Mouse (Mus musculus) hindbrain, embryonic 14.5 days (tissue): ENCODE data around the gene Lrrc1. TPM values are rescaled to one million over a fixed set of nuclear protein-coding genes. Genes with fewer than 3 reads are reported as not detected.

Experiments used
- ATAC-seq: fragments of 200-750 bp; cut with Nextera tagmentation; 2 replicates; pipeline ENCODE4 v1.8.0; 2017; ENCODE audit warnings: moderate number of reproducible peaks, mild to moderate bottlenecking, moderate TSS enrichment, moderate library complexity; ENCODE audit not compliant: low FRiP score
- DNase-seq: peaks from one replicate; pipeline ENCODE4 v3.0.0-alpha.2; 2015; ENCODE audit warnings: low spot score
- H3K27ac ChIP-seq: fragments of 300-500 bp; sonication (generic); 2 replicates; pipeline ENCODE4 v1.5.1; 2014; ENCODE audit warnings: mild to moderate bottlenecking, moderate library complexity
- H3K27me3 ChIP-seq: fragments of 300-500 bp; sonication (generic); 2 replicates; pipeline ENCODE4 v1.6.1; 2014; ENCODE audit warnings: mild to moderate bottlenecking, low read length, mixed read lengths; ENCODE audit not compliant: control insufficient read depth, insufficient read depth
- H3K36me3 ChIP-seq: fragments of 300-500 bp; sonication (generic); replicated peaks from 2 replicates; pipeline ENCODE4 v1.6.1; 2014; ENCODE audit not compliant: control insufficient read depth, insufficient read depth
- H3K4me1 ChIP-seq: fragments of 300-500 bp; sonication (generic); replicated peaks from 2 replicates; pipeline ENCODE4 v1.6.1; 2014; ENCODE audit warnings: antibody characterized with exemption, low read length, mixed read lengths; ENCODE audit not compliant: control insufficient read depth, insufficient read depth
- H3K4me2 ChIP-seq: fragments of 300-500 bp; sonication (generic); replicated peaks from 2 replicates; pipeline ENCODE4 v1.6.1; 2014; ENCODE audit warnings: mild to moderate bottlenecking, moderate library complexity
- H3K4me3 ChIP-seq: fragments of 300-500 bp; sonication (generic); replicated peaks from 2 replicates; pipeline ENCODE4 v1.5.1; 2014; ENCODE audit warnings: mild to moderate bottlenecking, low read length
- H3K9ac ChIP-seq: fragments of 300-500 bp; sonication (generic); 2 replicates; pipeline ENCODE4 v1.6.1; 2014
- H3K9me3 ChIP-seq: fragments of 300-500 bp; sonication (generic); 2 replicates; pipeline ENCODE4 v1.6.1; 2016; ENCODE audit warnings: low read length; ENCODE audit not compliant: control insufficient read depth
- WGBS: fragments of 180-500 bp; shearing (Covaris S2); extraction: QIAGEN DNeasy Blood & Tissue Kit; methylation state at CpG from one replicate; pipeline ENCODE4 v1.1.7; 2014; 5-methylcytosine and 5-hydroxymethylcytosine counted together
- polyA plus RNA-seq: library from polyadenylated mRNA; unstranded; fragments of >200 nt; fragmentation: Nextera tagmentation; extraction: Ambion mirVana; gene quantifications from 2 replicates; pipeline ENCODE4 v1.2.1, GENCODE M21; 2014

The Lrrc1 gene
- polyA plus RNA-seq, 1 experiment from 2014 or later: 6.4 TPM

GRCm38 (mm10) chr9:77535021-77535744, 9.5 kb downstream of the Lrrc1 start:
- Histone ChIP-seq H3K9ac (no peak overlapping the region), H3K9me3 (no peaks in the 10 kb centered on the region), H3K36me3 (no peaks in the 10 kb centered on the region), H3K27me3 (no peaks in the 10 kb centered on the region), H3K4me3 (no peak overlapping the region), H3K4me2 (peak overlapping the region; percentile 8; the same call in 1 of the 2 replicates), H3K4me1 (peaks cover 20% of the 10 kb centered on the region), H3K27ac (no peak overlapping the region)
- DNase-seq: peak; percentile 40
- no peak for ATAC-seq
- WGBS: 26% methylated on average over 17 of the region's 17 CpGs

DNA sequence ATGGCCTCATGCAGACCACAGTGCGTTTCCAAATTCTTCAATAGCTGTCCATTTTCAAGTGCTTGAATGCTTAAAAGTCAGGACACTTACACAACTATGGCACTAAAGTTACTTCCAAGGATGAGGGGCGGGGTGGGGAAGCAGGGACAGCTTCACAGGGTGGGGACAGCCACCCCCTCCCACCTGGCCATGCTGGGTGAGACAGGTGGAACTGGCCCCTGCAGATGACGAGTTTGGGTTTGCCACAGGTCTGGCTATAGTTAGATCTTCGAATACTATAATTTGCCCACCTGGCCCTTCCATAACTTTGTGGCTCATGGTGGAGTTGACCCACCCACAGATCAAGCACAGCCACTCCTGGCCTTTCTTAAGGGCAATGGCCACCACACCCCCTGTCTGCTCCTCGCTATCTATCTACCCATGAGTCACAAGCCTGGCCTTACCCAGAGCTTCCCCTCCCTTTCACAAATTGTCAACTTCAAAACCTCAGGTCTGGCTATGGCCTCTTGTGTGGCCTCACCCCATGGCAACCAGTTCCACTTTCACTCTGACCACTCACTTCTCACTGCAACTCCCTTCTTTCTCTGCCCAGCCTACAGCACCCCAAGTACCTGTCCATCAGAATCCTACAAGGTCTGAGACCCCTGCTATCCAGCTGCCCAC, 16.2 kb downstream of the Lrrc1 start:
- DNase-seq (no peak), ATAC-seq (no peak)
- 0 out of 2 replicates have a peak, but pooled peaks cover 11% of the 10 kb centered on the region for H3K4me1 ChIP-seq
- H3K9ac ChIP-seq: no peak overlapping the region
- no peak overlapping the region for H3K4me2 ChIP-seq
- no peak overlapping the region for H3K4me3 ChIP-seq
- no peaks in the 10 kb centered on the region for H3K36me3 ChIP-seq
- H3K27ac ChIP-seq: no peak overlapping the region
- no peaks in the 10 kb centered on the region for H3K9me3 ChIP-seq
- WGBS: 93% methylated on average over 5 of the region's 5 CpGs
- H3K27me3 ChIP-seq: no peaks in the 10 kb centered on the region

DNA sequence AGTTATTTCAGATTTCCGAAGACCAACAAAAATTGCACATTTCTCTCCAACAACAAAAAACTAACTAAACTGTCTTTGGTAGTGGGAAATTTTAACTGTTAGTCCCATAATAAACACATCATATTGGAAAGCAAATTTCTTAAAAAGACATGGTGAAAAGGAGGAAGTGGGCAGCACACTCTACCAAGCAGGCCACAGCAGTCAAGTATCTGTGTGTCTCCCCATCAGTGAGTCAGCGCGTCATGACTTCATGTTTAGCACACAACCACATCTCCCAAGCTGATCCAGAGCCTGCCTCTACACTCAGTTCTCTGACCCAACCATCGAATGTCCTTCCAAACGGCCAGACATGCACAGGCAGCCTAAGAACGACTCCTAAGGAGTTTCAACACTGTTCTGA, 17.5 kb downstream of the Lrrc1 start:
- no peak overlapping the region for H3K4me2 ChIP-seq
- no peak overlapping the region for H3K27ac ChIP-seq
- no peaks in the 10 kb centered on the region for H3K27me3 ChIP-seq
- H3K9me3 ChIP-seq: no peaks in the 10 kb centered on the region
- 87% methylated on average over 6 of the region's 6 CpGs for WGBS
- H3K9ac ChIP-seq: no peak overlapping the region
- H3K4me3 ChIP-seq: no peak overlapping the region
- no peaks in the 10 kb centered on the region for H3K36me3 ChIP-seq
- DNase-seq (no peak), ATAC-seq (no peak)
- 0 out of 2 replicates have a peak, but pooled peaks cover 11% of the 10 kb centered on the region for H3K4me1 ChIP-seq

- WGBS: 57% methylated on average over 2 of the region's 2 CpGs
- no peak overlapping the region for H3K4me2 ChIP-seq
- no peak for DNase-seq
- no peak overlapping the region for H3K9ac ChIP-seq
- no peak overlapping the region for H3K27ac ChIP-seq
- no peaks in the 10 kb centered on the region for H3K27me3 ChIP-seq
- H3K4me1 ChIP-seq: 0 out of 2 replicates have a peak, but pooled peaks cover 11% of the 10 kb centered on the region
- no peak overlapping the region for H3K4me3 ChIP-seq
- no peaks in the 10 kb centered on the region for H3K9me3 ChIP-seq
- no peak for ATAC-seq
- H3K36me3 ChIP-seq: no peaks in the 10 kb centered on the region
Observed at GRCm38 (mm10) chr9:77526715-77527114, 18.0 kb downstream of the Lrrc1 start.

- H3K4me2 ChIP-seq: no peak overlapping the region
- no peaks in the 10 kb centered on the region for H3K27me3 ChIP-seq
- DNase-seq (no peak), ATAC-seq (no peak)
- H3K36me3 ChIP-seq: no peaks in the 10 kb centered on the region
- H3K4me3 ChIP-seq: no peak overlapping the region
- no peak overlapping the region for H3K9ac ChIP-seq
- H3K4me1 ChIP-seq: 0 out of 2 replicates have a peak, but pooled peaks cover 11% of the 10 kb centered on the region
- H3K27ac ChIP-seq: no peak overlapping the region
- no peaks in the 10 kb centered on the region for H3K9me3 ChIP-seq
- 66% methylated on average over 16 of the region's 16 CpGs for WGBS
Observed at GRCm38 (mm10) chr9:77525595-77526295, 18.9 kb downstream of the Lrrc1 start.

DNA sequence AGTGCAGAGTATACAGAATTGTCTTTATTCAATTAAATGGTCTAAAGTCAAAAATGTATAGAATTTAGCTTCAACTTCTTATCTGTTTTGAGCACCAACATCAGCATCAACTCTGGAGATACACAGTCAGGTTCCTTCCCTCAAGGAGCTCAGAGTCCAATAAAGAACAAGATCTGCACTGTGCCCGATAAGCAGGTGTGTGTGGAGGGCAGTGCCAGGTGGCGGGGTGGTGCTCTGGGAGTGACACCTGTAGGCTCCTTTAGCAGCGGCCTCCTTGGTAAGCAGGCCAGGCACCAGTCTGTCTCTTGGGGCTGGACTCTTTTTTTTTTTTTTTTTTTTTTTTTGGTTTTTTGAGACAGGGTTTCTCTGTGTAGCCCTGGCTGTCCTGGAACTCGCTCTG, 20.9 kb downstream of the Lrrc1 start:
- no peak for ATAC-seq
- no peak overlapping the region for H3K27ac ChIP-seq
- no peak overlapping the region for H3K9ac ChIP-seq
- no peaks in the 10 kb centered on the region for H3K9me3 ChIP-seq
- no peaks in the 10 kb centered on the region for H3K27me3 ChIP-seq
- H3K4me1 ChIP-seq: 0 out of 2 replicates have a peak, but pooled peaks cover 11% of the 10 kb centered on the region
- H3K4me3 ChIP-seq: no peak overlapping the region
- WGBS: 96% methylated on average over 4 of the region's 4 CpGs
- no peaks in the 10 kb centered on the region for H3K36me3 ChIP-seq
- no peak for DNase-seq
- H3K4me2 ChIP-seq: no peak overlapping the region

DNA sequence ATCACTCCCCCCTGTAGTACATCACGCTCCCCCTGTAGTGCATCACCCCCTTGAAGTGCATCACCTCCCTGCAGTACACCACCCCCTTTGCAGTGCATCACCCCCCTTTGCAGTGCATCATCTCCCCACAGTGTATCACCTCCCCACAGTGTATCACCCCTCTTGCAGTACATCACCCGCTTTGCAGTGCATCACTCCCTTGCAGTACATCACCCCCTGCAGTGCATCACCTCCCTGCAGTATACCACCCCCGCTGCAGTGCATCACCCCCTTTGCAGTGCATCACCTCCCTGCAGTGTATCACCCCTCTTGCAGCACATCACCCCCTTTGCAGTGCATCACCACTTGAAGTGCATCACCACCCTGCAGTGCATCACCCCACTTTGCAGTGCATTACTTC, 22.2 kb downstream of the Lrrc1 start:
- 89% methylated on average over 3 of the region's 3 CpGs for WGBS
- Histone ChIP-seq H3K36me3 (no peaks in the 10 kb centered on the region), H3K9me3 (no peaks in the 10 kb centered on the region), H3K9ac (no peak overlapping the region), H3K4me3 (no peak overlapping the region), H3K27ac (no peak overlapping the region), H3K4me1 (0 out of 2 replicates have a peak, but pooled peaks cover 11% of the 10 kb centered on the region), H3K4me2 (no peak overlapping the region), H3K27me3 (no peaks in the 10 kb centered on the region)
- ATAC-seq (0 out of 2 replicates have a peak, but pooled peaks have one; percentile 32), DNase-seq (no peak)

DNA sequence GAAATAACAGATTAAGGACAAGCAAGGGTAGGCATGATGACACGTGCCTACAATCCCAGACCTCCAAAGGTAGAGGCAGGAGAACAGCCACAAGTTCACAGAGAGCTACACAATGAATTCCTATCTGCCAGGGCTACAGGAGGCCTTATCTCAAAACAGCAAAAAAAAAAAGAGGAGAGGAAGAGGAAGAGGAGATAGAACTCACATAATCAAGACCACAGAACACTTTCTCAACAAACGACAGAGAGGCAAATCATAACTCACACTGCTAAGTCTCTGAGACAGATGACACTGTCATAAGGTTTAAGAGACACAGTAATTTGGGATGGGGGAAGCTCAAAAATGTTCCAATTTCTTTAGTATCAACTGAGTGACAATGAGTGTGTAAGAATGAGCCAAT, 25.5 kb downstream of the Lrrc1 start:
- DNase-seq (no peak), ATAC-seq (no peak)
- Histone ChIP-seq H3K4me1 (no peaks in the 10 kb centered on the region), H3K36me3 (no peaks in the 10 kb centered on the region), H3K4me3 (no peak overlapping the region), H3K4me2 (no peak overlapping the region), H3K27ac (no peak overlapping the region), H3K27me3 (no peaks in the 10 kb centered on the region), H3K9ac (no peak overlapping the region), H3K9me3 (no peaks in the 10 kb centered on the region)
- 93% methylated on average over 2 of the region's 2 CpGs for WGBS

GRCm38 (mm10) chr9:77516782-77517364, 27.8 kb downstream of the Lrrc1 start:
- H3K4me1 ChIP-seq: no peaks in the 10 kb centered on the region
- DNase-seq (no peak), ATAC-seq (no peak)
- WGBS: 88% methylated on average over 7 of the region's 7 CpGs
- no peak overlapping the region for H3K4me2 ChIP-seq
- no peak overlapping the region for H3K27ac ChIP-seq
- no peaks in the 10 kb centered on the region for H3K36me3 ChIP-seq
- H3K9me3 ChIP-seq: no peaks in the 10 kb centered on the region
- no peaks in the 10 kb centered on the region for H3K27me3 ChIP-seq
- H3K9ac ChIP-seq: no peak overlapping the region
- no peak overlapping the region for H3K4me3 ChIP-seq
